ENCODE assay signal across 10 mouse cellular contexts in the genomic region with DNA sequence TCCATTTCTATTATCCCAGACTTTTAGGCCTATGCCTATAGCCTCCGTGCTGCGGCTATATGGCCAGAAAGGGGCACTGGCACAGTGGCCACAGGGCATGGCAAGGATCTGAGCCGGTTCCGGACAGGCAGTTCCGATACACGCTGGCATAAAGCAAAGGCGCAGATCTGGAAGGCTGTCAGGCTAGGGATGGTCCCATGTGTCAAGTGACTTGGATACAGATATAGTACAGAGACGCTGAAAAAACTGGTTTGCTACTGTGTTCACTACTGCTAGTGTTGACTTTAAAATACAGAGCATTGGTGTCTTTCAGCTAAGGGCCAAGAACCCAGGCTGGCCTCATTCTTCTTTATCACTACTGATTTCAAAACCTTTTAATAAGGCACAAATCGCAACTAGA. TPM values are rescaled to one million over a fixed set of nuclear protein-coding genes. Genes with fewer than 3 reads are reported as not detected.
DNase-seq lines count a peak whose midpoint lies in the region; ATAC-seq and TF ChIP-seq lines count a peak whose summit lies in the region.
"Had no signal": no experiment of that assay in that cellular context is flagged by ENCODE, and none has a peak within 500 bp of the region (broad histone marks: within the 10 kb centered on the region; RNA-seq: fewer than 3 reads in every experiment).

No protein-coding gene starts in this region.

- WGBS in lung, embryonic 14.5 days, result 69% methylated on average over 9 of the region's 9 CpGs
- 75% methylated on average over 9 of the region's 9 CpGs for WGBS in heart, embryonic 10.5 days
- WGBS in liver, embryonic 11.5 days, result 75% methylated on average over 9 of the region's 9 CpGs

- peaks cover 24% of the 10 kb centered on the region for H3K4me1 ChIP-seq in lung, embryonic 14.5 days (ENCODE audit: insufficient read depth)
- peaks cover 47% of the 10 kb centered on the region for H3K4me1 ChIP-seq in heart, embryonic 10.5 days
- H3K4me1 ChIP-seq in liver, embryonic 11.5 days (replicated peaks; ENCODE audit: control insufficient read depth, insufficient read depth, low read length), result peaks cover 27% of the 10 kb centered on the region

- DNase-seq in adrenal gland, postnatal 10 days, result peak; percentile 49
- DNase-seq in adrenal gland, postnatal 36 days, result no peak
- DNase-seq in lung, embryonic 14.5 days, result peak; percentile 24
- no peak for DNase-seq in lung, postnatal 10 days
- peak; percentile 68 for DNase-seq in heart, embryonic 10.5 days (ENCODE audit: low spot score)
- no peak for DNase-seq in liver, embryonic 11.5 days (ENCODE audit: low spot score)
- DNase-seq: gastrocnemius, postnatal 10 days had no signal

- no peaks in the 10 kb centered on the region for H3K27me3 ChIP-seq in lung, embryonic 14.5 days (ENCODE audit: insufficient read depth, low read length)
- H3K27me3 ChIP-seq in heart, embryonic 10.5 days (ENCODE audit: insufficient read depth, poor library complexity, severe bottlenecking), result no peaks in the 10 kb centered on the region
- no peaks in the 10 kb centered on the region for H3K27me3 ChIP-seq in liver, embryonic 11.5 days (replicated peaks; ENCODE audit: control insufficient read depth, insufficient read depth, low read length)

- no peak overlapping the region for H3K4me2 ChIP-seq in lung, embryonic 14.5 days
- H3K4me2 ChIP-seq in liver, embryonic 11.5 days, result no peak overlapping the region

- ATAC-seq in lung, embryonic 14.5 days (ENCODE audit: insufficient read depth), result no peak
- no peak for ATAC-seq in liver, embryonic 11.5 days (replicated peaks; ENCODE audit: low FRiP score)
- ATAC-seq in frontal cortex, adult (ENCODE audit: low TSS enrichment), result no peak
- ATAC-seq in CD4-positive, CD25-positive, alpha-beta regulatory T cell, adult 4 months, result no peak

- H3K36me3 ChIP-seq in lung, embryonic 14.5 days (ENCODE audit: insufficient read depth), result peaks cover 42% of the 10 kb centered on the region
- peaks cover 49% of the 10 kb centered on the region for H3K36me3 ChIP-seq in heart, embryonic 10.5 days
- peaks cover 13% of the 10 kb centered on the region for H3K36me3 ChIP-seq in liver, embryonic 11.5 days (ENCODE audit: control insufficient read depth, insufficient read depth, low read length)

- H3K9ac ChIP-seq in lung, embryonic 14.5 days, result no peak overlapping the region
- no peak overlapping the region for H3K9ac ChIP-seq in liver, embryonic 11.5 days (ENCODE audit: low read depth, low read length)

- no peak for TF ChIP-seq CTCF in lung, embryonic 14.5 days (IDR thresholded peaks at IDR 0.05; ENCODE audit: low read depth)

- no peak overlapping the region for H3K4me3 ChIP-seq in lung, embryonic 14.5 days (ENCODE audit: low read depth, low read length)
- no peak overlapping the region for H3K4me3 ChIP-seq in heart, embryonic 10.5 days
- no peak overlapping the region for H3K4me3 ChIP-seq in liver, embryonic 11.5 days (ENCODE audit: low read depth, low read length)

- H3K27ac ChIP-seq in lung, embryonic 14.5 days (ENCODE audit: low read depth), result peak overlapping the region; percentile 80
- H3K27ac ChIP-seq in heart, embryonic 10.5 days, result peak overlapping the region; percentile 76
- peak overlapping the region; percentile 67 for H3K27ac ChIP-seq in liver, embryonic 11.5 days (ENCODE audit: low read depth, low read length)
- H3K27ac ChIP-seq: macrophage had no signal

- no peaks in the 10 kb centered on the region for H3K9me3 ChIP-seq in lung, embryonic 14.5 days (ENCODE audit: low read depth, low read length)
- H3K9me3 ChIP-seq in heart, embryonic 10.5 days, result no peaks in the 10 kb centered on the region
- H3K9me3 ChIP-seq in liver, embryonic 11.5 days (ENCODE audit: control insufficient read depth, low read length), result no peaks in the 10 kb centered on the region

RNA-seq across cellular contexts. Expression of a gene that starts 52.3 kb away (rescaled TPM):
- total RNA-seq in adrenal gland, postnatal 10 days (2021), result 10 to 100 TPM; 31.9 to 36.4 TPM
- total RNA-seq in adrenal gland, postnatal 36 days (2021), result 10 to 100 TPM; 31.1 to 35.8 TPM
- polyA plus RNA-seq in lung, embryonic 14.5 days (2014; fragmentation: Nextera tagmentation; extraction: Ambion mirVana), result 54.9 and 57.3 TPM in 2 replicates
- polyA plus RNA-seq in heart, embryonic 10.5 days (2016; fragmentation: Nextera tagmentation; extraction: Ambion mirVana), result 34.9 and 54.4 TPM in 2 replicates
- 49.7 and 51.5 TPM in 2 replicates for polyA plus RNA-seq in liver, embryonic 11.5 days (2014; fragmentation: Nextera tagmentation; extraction: Ambion mirVana)
- polyA plus RNA-seq in CD4-positive, CD25-positive, alpha-beta regulatory T cell, adult 4 months (2017; shearing (Covaris generic)), result 10 to 100 TPM; 68.3 to 79.2 TPM

Comparison
In these comparisons a context has a peak if more than half of its experiments do, and no peak if none do; other contexts are left out.
1. DNase-seq: peak in adrenal gland, postnatal 10 days (single experiment), lung, embryonic 14.5 days (single experiment) and heart, embryonic 10.5 days (single experiment); none in adrenal gland, postnatal 36 days (0 of 2), lung, postnatal 10 days (single experiment) and liver, embryonic 11.5 days (single experiment).
2. Peak in every context shown above with its lines, with median percentiles within 50 percentile points of each other: H3K27ac ChIP-seq.